Mouse (Mus musculus): ENCODE data around the gene Hist1h2bn. TPM values are rescaled to one million over a fixed set of nuclear protein-coding genes. Genes with fewer than 3 reads are reported as not detected.
"Not testable (repeated sequence)": the region's sequence is repeated elsewhere in the genome, so short reads cannot be mapped to it uniquely, and the experiment has no call there.

The Hist1h2bn gene
- polyA plus RNA-seq, 1 experiment from 2014 or later = 1.6 TPM

GRCm38 (mm10) chr13:21779767-21780731 is 26.1 kb downstream of the Hist1h2bn start, which contains the start of gene Hist1h1b:
Gene Hist1h1b, minus strand, starts transcription at chr13:21780625.
- H3K9me3 ChIP-seq = no peaks in the 10 kb centered on the region
- H3K36me3 ChIP-seq (replicated peaks) = no peaks in the 10 kb centered on the region
- H3K27ac ChIP-seq = peak within 1 kb of the TSS; percentile 99
- peak within 1 kb of the TSS; percentile 77 for H3K4me3 ChIP-seq
- peak; percentile 83 for DNase-seq (ENCODE audit: extremely low spot score, low spot score)
- under 1% methylated on average over 44 of the region's 44 CpGs for WGBS
- no peaks in the 10 kb centered on the region for H3K27me3 ChIP-seq (ENCODE audit: poor library complexity, severe bottlenecking)
- peaks cover 55% of the 10 kb centered on the region for H3K4me1 ChIP-seq

- DNase-seq (ENCODE audit: extremely low spot score, low spot score) = peak; percentile 19
- no peaks in the 10 kb centered on the region for H3K27me3 ChIP-seq (ENCODE audit: poor library complexity, severe bottlenecking)
- H3K36me3 ChIP-seq (replicated peaks) = no peaks in the 10 kb centered on the region
- H3K4me1 ChIP-seq = peaks cover 65% of the 10 kb centered on the region
- H3K4me3 ChIP-seq = peak overlapping the region; percentile 77
- WGBS = 50% methylated on average over 6 of the region's 6 CpGs
- H3K27ac ChIP-seq = peak overlapping the region; percentile 99
- no peaks in the 10 kb centered on the region for H3K9me3 ChIP-seq
These were observed 27.2 kb downstream of the Hist1h2bn start for GRCm38 (mm10) chr13:21781021-21781555.

- Histone ChIP-seq H3K4me1 (peaks cover 69% of the 10 kb centered on the region), H3K27me3 (ENCODE audit: poor library complexity, severe bottlenecking) (no peaks in the 10 kb centered on the region), H3K9me3 (no peaks in the 10 kb centered on the region), H3K4me3 (peak overlapping the region; percentile 56; the same call in 1 of the 2 replicates), H3K36me3 (replicated peaks) (no peaks in the 10 kb centered on the region), H3K27ac (peak overlapping the region; percentile 99)
- DNase-seq (ENCODE audit: extremely low spot score, low spot score) = no peak
- WGBS = 87% methylated on average over 1 of the region's 1 CpGs
These were observed 27.7 kb downstream of the Hist1h2bn start for GRCm38 (mm10) chr13:21781639-21782038.

DNA sequence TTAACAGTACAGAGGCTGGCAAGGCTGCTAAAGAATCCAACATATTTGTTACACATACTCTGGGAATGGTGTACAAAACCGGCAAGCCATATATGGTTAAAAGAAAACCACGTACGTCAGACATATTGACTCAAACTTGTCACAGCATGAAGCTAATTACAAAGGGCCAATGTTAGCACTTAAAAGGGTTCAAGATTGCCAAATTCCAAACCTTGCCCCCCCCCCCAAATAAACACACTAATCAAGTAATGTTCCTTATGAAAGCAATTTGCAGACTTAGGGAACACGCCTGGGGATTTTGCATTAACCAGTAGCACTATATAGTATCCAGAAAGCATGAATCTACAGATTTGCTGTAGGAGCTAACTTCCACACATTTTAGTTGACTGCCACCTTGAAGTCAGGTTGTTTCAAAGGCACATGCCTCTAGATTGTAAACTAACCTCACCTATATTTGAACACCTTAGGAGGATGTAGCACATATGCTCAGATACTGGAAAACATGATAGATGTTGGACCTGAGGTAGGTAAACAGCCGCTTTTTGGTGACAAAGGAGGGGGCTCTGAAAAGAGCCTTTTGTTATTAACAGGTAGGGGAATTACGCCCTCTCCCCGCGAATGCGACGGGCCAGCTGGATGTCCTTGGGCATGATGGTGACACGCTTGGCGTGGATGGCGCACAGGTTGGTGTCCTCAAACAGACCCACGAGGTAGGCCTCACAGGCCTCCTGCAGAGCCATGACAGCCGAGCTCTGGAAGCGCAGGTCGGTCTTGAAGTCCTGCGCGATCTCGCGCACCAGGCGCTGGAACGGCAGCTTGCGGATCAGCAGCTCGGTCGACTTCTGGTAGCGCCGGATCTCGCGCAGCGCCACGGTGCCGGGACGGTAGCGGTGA is 28.7 kb downstream of the Hist1h2bn start:
- WGBS = 1% methylated on average over 19 of the region's 35 CpGs
- Histone ChIP-seq H3K4me3 (peak overlapping the region; percentile 56), H3K4me1 (peaks cover 61% of the 10 kb centered on the region)

DNA sequence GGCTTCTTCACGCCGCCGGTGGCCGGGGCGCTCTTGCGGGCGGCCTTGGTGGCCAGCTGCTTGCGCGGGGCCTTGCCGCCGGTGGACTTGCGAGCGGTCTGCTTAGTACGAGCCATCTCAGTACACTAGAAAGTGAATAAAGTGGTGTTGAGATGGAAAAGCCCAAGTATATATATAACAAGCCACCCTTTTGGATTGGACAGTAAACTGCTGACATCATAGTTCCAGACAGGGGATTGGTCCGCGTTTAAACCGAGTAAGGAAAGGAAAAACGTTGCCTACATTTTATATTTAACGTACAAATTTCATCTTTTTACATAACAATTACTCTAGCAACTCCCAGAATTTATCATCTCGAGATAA is 29.3 kb downstream of the Hist1h2bn start, which contains the start of gene Hist1h3i:
Gene Hist1h3i, minus strand, starts transcription at position 116 of the 363 bp plus-strand sequence.
- Histone ChIP-seq H3K4me3 (peak within 1 kb of the TSS; percentile 56), H3K36me3 (replicated peaks) (no peaks in the 10 kb centered on the region), H3K27me3 (ENCODE audit: poor library complexity, severe bottlenecking) (no peaks in the 10 kb centered on the region), H3K27ac (peak within 1 kb of the TSS; percentile 99), H3K4me1 (peaks cover 61% of the 10 kb centered on the region), H3K9me3 (no peaks in the 10 kb centered on the region)
- peak; percentile 56 for DNase-seq (ENCODE audit: extremely low spot score, low spot score)
- under 1% methylated on average over 16 of the region's 20 CpGs for WGBS

More for the DNA sequence above, 28.7 kb downstream of the Hist1h2bn start:
- not testable (repeated sequence) for H3K27me3 ChIP-seq (ENCODE audit: poor library complexity, severe bottlenecking); H3K36me3 ChIP-seq (replicated peaks); H3K9me3 ChIP-seq
- peak; percentile 48 for DNase-seq (ENCODE audit: extremely low spot score, low spot score)
- peak overlapping the region; percentile 99 for H3K27ac ChIP-seq

DNA sequence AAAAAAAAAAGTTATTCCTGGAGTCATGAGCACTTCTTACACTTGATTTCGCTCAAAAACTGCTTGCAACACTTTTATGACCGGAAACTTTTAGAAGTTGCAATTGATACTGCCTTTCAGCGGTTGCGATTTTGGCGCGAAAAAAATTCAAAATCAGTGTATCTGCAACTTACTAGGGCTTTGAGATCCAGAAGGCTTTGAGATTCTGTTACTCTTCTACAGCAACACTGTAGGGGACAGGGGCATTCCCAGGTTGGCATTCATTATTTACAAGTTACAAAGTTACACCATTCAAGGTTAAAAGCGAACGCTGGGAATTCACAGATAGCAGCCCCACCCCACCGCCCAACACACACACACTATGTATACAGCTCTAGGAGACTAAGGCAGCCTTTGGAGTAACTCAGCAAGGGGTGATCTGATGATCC is 29.8 kb downstream of the Hist1h2bn start:
- peak overlapping the region; percentile 99 for H3K27ac ChIP-seq
- WGBS = 2% methylated on average over 9 of the region's 9 CpGs

DNA sequence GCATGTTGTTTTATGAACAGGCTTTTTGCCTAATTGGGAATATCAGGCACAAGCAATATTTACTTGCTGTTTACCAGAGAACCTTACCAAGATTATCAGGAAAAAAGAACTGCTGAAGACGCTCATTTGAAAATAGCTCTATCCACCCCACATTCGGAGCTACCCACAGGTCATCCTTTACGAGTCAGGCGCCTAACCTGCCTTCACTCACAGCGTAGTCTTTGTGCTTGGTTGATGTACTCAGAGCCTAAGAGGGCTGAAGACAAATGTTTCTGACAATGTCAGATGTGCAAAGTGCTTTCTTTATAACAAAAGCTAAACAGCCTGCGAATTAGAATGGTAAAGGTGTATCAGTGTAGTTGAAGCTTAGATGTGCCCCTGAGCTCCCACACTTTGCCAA is 30.4 kb downstream of the Hist1h2bn start:
- 27% methylated on average over 6 of the region's 6 CpGs for WGBS
- Histone ChIP-seq H3K4me3 (peak overlapping the region; percentile 56), H3K4me1 (peaks cover 65% of the 10 kb centered on the region), H3K27me3 (ENCODE audit: poor library complexity, severe bottlenecking) (no peaks in the 10 kb centered on the region), H3K9me3 (no peaks in the 10 kb centered on the region), H3K36me3 (replicated peaks) (no peaks in the 10 kb centered on the region), H3K27ac (peak overlapping the region; percentile 99)
- DNase-seq (ENCODE audit: extremely low spot score, low spot score) = peak; percentile 17

More for the DNA sequence above, 29.8 kb downstream of the Hist1h2bn start:
- no peaks in the 10 kb centered on the region for H3K27me3 ChIP-seq (ENCODE audit: poor library complexity, severe bottlenecking)
- H3K9me3 ChIP-seq = no peaks in the 10 kb centered on the region
- peaks cover 61% of the 10 kb centered on the region for H3K4me1 ChIP-seq
- DNase-seq (ENCODE audit: extremely low spot score, low spot score) = peak; percentile 63
- no peaks in the 10 kb centered on the region for H3K36me3 ChIP-seq (replicated peaks)
- H3K4me3 ChIP-seq = peak overlapping the region; percentile 56

DNA sequence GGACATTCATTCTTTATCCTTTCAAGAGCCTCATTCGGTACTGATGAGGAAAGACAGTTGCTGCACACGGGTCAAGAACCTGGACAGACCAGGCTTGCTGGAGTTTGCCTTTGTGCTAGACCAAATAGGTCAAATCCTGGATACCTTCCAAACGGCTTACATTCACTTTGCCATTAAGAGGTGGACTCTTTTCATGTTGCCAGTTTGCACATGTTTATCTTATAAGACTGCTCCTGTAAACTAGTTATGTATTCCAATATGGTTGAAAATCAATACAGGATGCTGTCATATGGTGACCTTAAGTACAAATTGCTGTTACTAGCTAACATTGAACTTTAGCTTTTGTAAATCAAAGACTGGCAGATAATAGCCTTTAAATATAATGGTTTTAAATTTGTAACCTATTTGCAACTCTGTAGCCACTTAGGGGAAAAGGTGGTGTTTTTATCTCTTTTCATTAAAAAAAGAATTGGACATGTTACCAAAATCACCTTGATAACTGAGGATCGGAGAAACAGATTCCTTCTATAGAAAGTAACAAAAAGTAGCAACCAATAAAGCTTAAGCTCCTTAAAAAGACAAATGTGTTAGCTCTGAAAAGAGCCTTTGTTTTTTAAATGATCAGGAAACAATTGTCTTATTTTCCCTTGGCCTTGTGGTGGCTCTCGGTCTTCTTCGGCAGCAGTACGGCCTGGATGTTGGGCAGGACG is 32.4 kb downstream of the Hist1h2bn start:
- no peaks in the 10 kb centered on the region for H3K9me3 ChIP-seq
- 6% methylated on average over 8 of the region's 8 CpGs for WGBS
- H3K27ac ChIP-seq = peak overlapping the region; percentile 99
- no peaks in the 10 kb centered on the region for H3K36me3 ChIP-seq (replicated peaks)
- peaks cover 68% of the 10 kb centered on the region for H3K4me1 ChIP-seq
- H3K4me3 ChIP-seq = peak overlapping the region; percentile 53
- no peaks in the 10 kb centered on the region for H3K27me3 ChIP-seq (ENCODE audit: poor library complexity, severe bottlenecking)
- peak; percentile 35 for DNase-seq (ENCODE audit: extremely low spot score, low spot score)

DNA sequence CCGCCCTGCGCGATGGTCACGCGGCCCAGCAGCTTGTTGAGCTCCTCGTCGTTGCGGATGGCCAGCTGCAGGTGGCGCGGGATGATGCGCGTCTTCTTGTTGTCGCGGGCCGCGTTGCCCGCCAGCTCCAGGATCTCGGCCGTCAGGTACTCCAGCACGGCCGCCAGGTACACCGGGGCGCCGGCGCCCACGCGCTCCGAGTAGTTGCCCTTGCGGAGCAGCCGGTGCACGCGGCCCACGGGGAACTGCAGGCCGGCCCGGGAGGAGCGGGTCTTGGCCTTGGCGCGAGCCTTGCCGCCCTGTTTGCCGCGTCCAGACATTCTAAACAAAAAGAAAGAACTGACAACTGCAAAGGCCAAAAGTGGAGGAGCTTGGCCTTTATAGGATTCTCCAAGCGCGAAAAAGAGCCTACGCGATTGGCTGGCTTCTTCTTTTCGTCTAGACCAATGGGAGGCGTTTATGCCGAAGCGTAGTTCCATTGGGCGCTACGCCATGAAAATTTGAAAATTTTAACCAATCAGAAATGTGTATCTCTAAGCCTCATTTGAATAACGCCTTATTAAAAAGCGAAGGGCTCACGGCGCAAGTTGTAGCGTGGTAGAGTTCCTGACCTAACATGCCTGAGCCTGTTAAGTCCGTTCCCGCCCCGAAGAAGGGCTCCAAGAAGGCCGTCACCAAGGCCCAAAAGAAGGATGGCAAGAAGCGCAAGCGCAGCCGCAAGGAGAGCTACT is 33.1 kb downstream of the Hist1h2bn start, which contains the start of the genes Hist1h2an and Hist1h2bp:
Gene Hist1h2an, minus strand, starts transcription at position 320 of the 731 bp plus-strand sequence.
Gene Hist1h2bp, plus strand, starts transcription at position 563 of the 731 bp plus-strand sequence.
- WGBS = under 1% methylated on average over 39 of the region's 63 CpGs
- Histone ChIP-seq H3K4me1 (peaks cover 67% of the 10 kb centered on the region), H3K27ac (peak within 1 kb of the TSS; percentile 99), H3K4me3 (peak within 1 kb of the TSS; percentile 53)
- not testable (repeated sequence) for H3K27me3 ChIP-seq (ENCODE audit: poor library complexity, severe bottlenecking); H3K9me3 ChIP-seq; H3K36me3 ChIP-seq (replicated peaks)
- DNase-seq (ENCODE audit: extremely low spot score, low spot score) = peak; percentile 90

GRCm38 (mm10) chr13:21787760-21788593 is 34.1 kb downstream of the Hist1h2bn start:
- Histone ChIP-seq H3K4me3 (peak overlapping the region; percentile 53), H3K27me3 (ENCODE audit: poor library complexity, severe bottlenecking) (no peaks in the 10 kb centered on the region), H3K9me3 (no peaks in the 10 kb centered on the region), H3K27ac (peak overlapping the region; percentile 91), H3K36me3 (replicated peaks) (no peaks in the 10 kb centered on the region), H3K4me1 (peaks cover 60% of the 10 kb centered on the region)
- 10% methylated on average over 17 of the region's 21 CpGs for WGBS
- peak; percentile 26 for DNase-seq (ENCODE audit: extremely low spot score, low spot score)
